Mouse (Mus musculus) G1E (cell line): ENCODE measurements around the gene Sel1l3.

Experiments used
- CTCF ChIP-seq: IDR thresholded peaks from 2 replicates; pipeline ENCODE4 v1.5.1; 2012; ENCODE audit warnings: low read depth, low read length, inconsistent platforms, mixed read lengths
- GATA1 ChIP-seq: IDR thresholded peaks from 2 replicates; pipeline ENCODE4 v1.6.1; 2012; ENCODE audit warnings: borderline replicate concordance, low read length, inconsistent platforms, mixed read lengths
- GATA2 ChIP-seq: IDR thresholded peaks from 2 replicates; pipeline ENCODE4 v1.6.1; 2012; ENCODE audit warnings: low read depth, low read length, inconsistent platforms, borderline replicate concordance
- POLR2AphosphoS5 ChIP-seq: IDR thresholded peaks from 2 replicates; pipeline ENCODE4 v1.6.1; 2012; ENCODE audit warnings: low read depth, low read length, inconsistent platforms; ENCODE audit not compliant: insufficient replicate concordance
- TAL1 ChIP-seq: conservative IDR thresholded peaks from 2 replicates; pipeline ENCODE4 v1.6.1; 2012; ENCODE audit warnings: low read depth, low read length, inconsistent platforms, mixed read lengths

GRCm38 (mm10) chr5:53261999-53262398, 48.3 kb upstream of the Sel1l3 start:
- no peak for TF ChIP-seq GATA1
- TF ChIP-seq CTCF: no peak
- no peak for TF ChIP-seq POLR2AphosphoS5
- no peak for TF ChIP-seq TAL1
- no peak for TF ChIP-seq GATA2
